Mouse (Mus musculus) limb, embryonic 12.5 days (tissue): ENCODE measurements around the gene Mthfd2l. TPM values are rescaled to one million over a fixed set of nuclear protein-coding genes. Genes with fewer than 3 reads are reported as not detected.

ENCODE experiments used
- polyA plus RNA-seq: library from polyadenylated mRNA; unstranded; fragments of >200 nt; fragmentation: Nextera tagmentation; extraction: Ambion mirVana; gene quantifications from 2 replicates; pipeline ENCODE4 v1.2.1, GENCODE M21; 2016

The Mthfd2l gene
- polyA plus RNA-seq, 1 experiment from 2014 or later: 78.5 TPM

Other genes starting within 250 kb of the Mthfd2l start
- 0.29 TPM in 1 of 2 replicates, not detected in the other for gene Cxcl5, start 171.8 kb upstream of the Mthfd2l start, polyA plus RNA-seq
- gene Ppbp, start 162.6 kb upstream of the Mthfd2l start, polyA plus RNA-seq: 12.1 and 12.8 TPM in 2 replicates
- 54.2 and 54.9 TPM in 2 replicates for gene Pf4, start 158.7 kb upstream of the Mthfd2l start, polyA plus RNA-seq
- 0.06 TPM in 1 of 2 replicates, not detected in the other for gene Cxcl3, start 145.0 kb upstream of the Mthfd2l start, polyA plus RNA-seq
- not detected in 2 replicates for gene Cxcl15, start 136.6 kb upstream of the Mthfd2l start, polyA plus RNA-seq
- 0.31 and 0.49 TPM in 2 replicates for gene Cxcl1, start 39.9 kb upstream of the Mthfd2l start, polyA plus RNA-seq
- 0.22 TPM in 1 of 2 replicates, not detected in the other for gene Cxcl2, start 27.2 kb upstream of the Mthfd2l start, polyA plus RNA-seq
- gene Epgn, start 96.3 kb downstream of the Mthfd2l start, polyA plus RNA-seq: 0.15 and 0.31 TPM in 2 replicates
- gene Ereg, start 143.5 kb downstream of the Mthfd2l start, polyA plus RNA-seq: not detected in 2 replicates
- gene Areg, start 208.5 kb downstream of the Mthfd2l start, polyA plus RNA-seq: 0.16 TPM in 1 of 2 replicates, not detected in the other